Mouse (Mus musculus): ENCODE measurements around the gene Tex46. TPM values are rescaled to one million over a fixed set of nuclear protein-coding genes. Genes with fewer than 3 reads are reported as not detected.

The Tex46 gene
- total and polyA plus RNA-seq, 3 experiments, result not detected

DNA sequence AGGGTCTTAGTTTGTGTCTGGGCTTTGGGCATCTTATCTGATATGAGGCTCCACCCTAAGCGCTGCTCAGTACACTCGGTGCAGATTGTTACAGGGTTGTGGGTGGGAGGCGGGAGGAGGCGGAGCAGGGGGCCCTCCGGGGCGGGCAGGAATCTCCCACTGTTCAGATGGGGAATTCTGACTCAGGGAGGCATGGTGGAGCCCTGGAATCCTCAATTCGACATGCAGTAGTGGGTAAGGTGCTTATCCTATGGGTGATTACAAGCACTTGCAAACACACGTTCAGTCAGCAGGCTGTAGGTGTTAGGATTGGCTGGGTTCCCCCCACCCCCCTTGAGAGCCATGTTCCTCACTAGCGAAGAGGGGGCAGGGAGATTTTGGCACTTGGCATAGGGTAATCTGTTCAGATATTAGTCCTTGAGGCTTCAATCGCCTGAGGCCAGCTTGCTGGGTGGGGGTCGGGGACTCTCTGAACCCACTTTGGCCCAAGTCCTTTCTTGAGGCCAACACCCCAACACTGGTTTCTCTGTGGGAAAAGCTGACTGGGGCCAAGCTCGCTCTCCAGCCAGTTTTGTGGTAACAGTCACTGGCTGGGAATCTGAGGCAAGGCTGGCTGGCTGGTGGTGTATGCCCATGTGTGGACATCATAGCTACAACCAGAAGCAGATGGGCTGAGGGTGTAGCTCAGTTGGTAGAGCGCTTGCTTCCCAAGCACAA, 39.4 kb downstream of the Tex46 start:
- H3K36me3 ChIP-seq (replicated peaks in 1 of 2; ENCODE audit: control insufficient read depth in 1 of 2, insufficient read depth in 1 of 2, low read length in 1 of 2), result no peaks in the 10 kb centered on the region
- no peaks in the 10 kb centered on the region for H3K4me1 ChIP-seq (ENCODE audit: control insufficient read depth in 1 of 2, insufficient read depth in 2 of 2)
- H3K9me3 ChIP-seq (replicated peaks; ENCODE audit: low read length), result peaks cover 17% of the 10 kb centered on the region
- DNase-seq (ENCODE audit: extremely low read depth), result no peak
- peaks cover 68% of the 10 kb centered on the region for H3K27me3 ChIP-seq (replicated peaks)
- dilution Hi-C loops (cut with MboI; ENCODE audit: extremely low pct_ligation_motif_present, extremely low pct_unique_long_range_greater_than_20kb, low sequenced_read_pairs) (no loop called here), in situ Hi-C loops (cut with MboI; ENCODE audit: low pct_ligation_motif_present, low pct_unique_long_range_greater_than_20kb, low sequenced_read_pairs) (no loop called here)
- no peak overlapping the region for H3K4me3 ChIP-seq (replicated peaks in 1 of 3; ENCODE audit: low read depth in 2 of 3, low read length in 2 of 3, poor library complexity in 1 of 3)
- no peak overlapping the region for H3K27ac ChIP-seq (ENCODE audit: insufficient read depth, low read depth)
- H3K4me2 ChIP-seq (ENCODE audit: insufficient read depth, low read depth, poor library complexity, severe bottlenecking), result no peak overlapping the region
- H3K9ac ChIP-seq (ENCODE audit: insufficient read depth, low read depth), result no peak overlapping the region
- TF ChIP-seq MXI1 (IDR thresholded peaks at IDR 0.05; ENCODE audit: low read depth, low read length) (no peak), CHD1 (IDR thresholded peaks at IDR 0.05; ENCODE audit: low read depth, low read length) (no peak), MAX (IDR thresholded peaks at IDR 0.05; ENCODE audit: low read length) (no peak), BHLHE40 (IDR thresholded peaks at IDR 0.05; ENCODE audit: low read depth, low read length) (no peak), ETS1 (conservative IDR thresholded peaks at IDR 0.05; ENCODE audit: low read depth, low read length) (no peak), POLR2AphosphoS2 (IDR thresholded peaks at IDR 0.05; ENCODE audit: low read depth, low read length) (no peak), ZMIZ1 (IDR thresholded peaks at IDR 0.05; ENCODE audit: low read depth, low read length) (no peak), ZNF384 (IDR thresholded peaks at IDR 0.05; ENCODE audit: low read depth, low read length) (no peak), MYC (IDR thresholded peaks at IDR 0.05; ENCODE audit: low read depth, low read length) (no peak)
- H3K79me2 ChIP-seq (replicated peaks; ENCODE audit: control insufficient read depth, extremely low read depth, insufficient read depth, poor library complexity, severe bottlenecking), result no peaks in the 10 kb centered on the region

DNA sequence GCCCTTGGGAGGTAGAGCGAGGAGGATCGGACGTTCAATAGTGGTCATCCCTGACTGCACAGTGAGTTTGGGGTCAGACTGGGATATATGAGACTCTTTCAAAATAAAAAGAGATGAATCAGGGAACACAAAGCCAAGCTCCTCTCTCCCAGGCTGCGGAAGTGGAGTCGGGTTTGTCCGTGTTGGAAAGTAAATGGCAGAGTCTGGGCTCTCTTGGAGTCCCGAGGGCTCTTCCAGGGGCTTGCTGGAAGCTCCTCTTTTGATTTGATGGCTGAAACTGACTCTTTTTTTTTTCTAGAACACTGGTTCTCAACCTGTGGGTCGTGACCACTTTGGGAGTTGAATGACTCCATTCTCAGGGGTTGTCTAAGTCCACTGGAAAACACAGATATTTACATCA, 40.0 kb downstream of the Tex46 start:
- DNase-seq (ENCODE audit: extremely low read depth), result no peak
- Histone ChIP-seq H3K4me1 (ENCODE audit: control insufficient read depth in 1 of 2, insufficient read depth in 2 of 2) (no peaks in the 10 kb centered on the region), H3K27me3 (replicated peaks) (peaks cover 70% of the 10 kb centered on the region), H3K4me2 (ENCODE audit: insufficient read depth, low read depth, poor library complexity, severe bottlenecking) (no peak overlapping the region), H3K79me2 (replicated peaks; ENCODE audit: control insufficient read depth, extremely low read depth, insufficient read depth, poor library complexity, severe bottlenecking) (no peaks in the 10 kb centered on the region), H3K9ac (ENCODE audit: insufficient read depth, low read depth) (no peak overlapping the region), H3K4me3 (replicated peaks in 1 of 3; ENCODE audit: low read depth in 2 of 3, low read length in 2 of 3, poor library complexity in 1 of 3) (no peak overlapping the region), H3K36me3 (replicated peaks in 1 of 2; ENCODE audit: control insufficient read depth in 1 of 2, insufficient read depth in 1 of 2, low read length in 1 of 2) (no peaks in the 10 kb centered on the region), H3K27ac (ENCODE audit: insufficient read depth, low read depth) (no peak overlapping the region), H3K9me3 (replicated peaks; ENCODE audit: low read length) (peaks cover 14% of the 10 kb centered on the region)
- in situ Hi-C loops (cut with MboI; ENCODE audit: low pct_ligation_motif_present, low pct_unique_long_range_greater_than_20kb, low sequenced_read_pairs), result no loop called here
- dilution Hi-C loops (cut with MboI; ENCODE audit: extremely low pct_ligation_motif_present, extremely low pct_unique_long_range_greater_than_20kb, low sequenced_read_pairs), result no loop called here
- no peak for TF ChIP-seq GABPA (IDR thresholded peaks at IDR 0.05; ENCODE audit: insufficient replicate concordance, low read depth, low read length)
- no peak for TF ChIP-seq CHD2 (IDR thresholded peaks at IDR 0.05; ENCODE audit: low read length)
- TF ChIP-seq JUND (conservative IDR thresholded peaks at IDR 0.05; ENCODE audit: low read depth, low read length), result no peak
- TF ChIP-seq RCOR1 (conservative IDR thresholded peaks at IDR 0.05; ENCODE audit: low read depth, low read length), result no peak
- no peak for TF ChIP-seq KAT2A (IDR thresholded peaks at IDR 0.05; ENCODE audit: insufficient replicate concordance, low read length)
- TF ChIP-seq HCFC1 (IDR thresholded peaks at IDR 0.05; ENCODE audit: low read depth, low read length), result no peak

All from CH12.LX (cell line).